Mouse (Mus musculus): Measurements from ENCODE around the gene Hist2h2ac. TPM values are rescaled to one million over a fixed set of nuclear protein-coding genes. Genes with fewer than 3 reads are reported as not detected.
"Not testable (repeated sequence)": the region's sequence is repeated elsewhere in the genome, so short reads cannot be mapped to it uniquely, and the experiment has no call there.

The Hist2h2ac gene
- polyA plus RNA-seq, 1 experiment from 2014 or later = 11.6 TPM

DNA sequence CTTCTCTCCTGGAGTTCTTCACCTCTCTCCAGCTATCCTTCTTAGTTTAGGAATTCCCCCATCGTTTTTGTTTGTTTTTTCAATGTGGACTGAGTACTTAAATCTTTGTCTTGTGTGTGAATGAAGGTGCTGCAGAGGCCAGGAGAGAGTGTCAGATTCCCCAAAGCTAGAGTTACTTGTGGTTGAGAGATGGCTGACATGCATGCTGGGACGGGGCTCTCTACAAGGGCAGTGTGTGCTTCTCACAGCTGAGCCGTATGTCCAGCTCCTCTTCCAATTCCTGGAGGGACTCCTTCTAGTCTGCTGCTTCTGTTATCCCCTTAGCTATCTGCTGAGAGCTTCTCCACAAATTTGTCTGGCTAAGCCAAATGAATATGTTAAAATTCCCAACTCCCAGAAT lies 15.2 kb upstream of the Hist2h2ac start:
- Histone ChIP-seq H3K4me1 (peaks cover 18% of the 10 kb centered on the region), H3K4me3 (no peak overlapping the region), H3K9ac (replicated peaks) (no peak overlapping the region), H3K9me3 (no peaks in the 10 kb centered on the region), H3K36me3 (no peaks in the 10 kb centered on the region), H3K27ac (replicated peaks) (no peak overlapping the region), H3K27me3 (no peaks in the 10 kb centered on the region), H3K4me2 (replicated peaks) (no peak overlapping the region)
- 65% methylated on average over 3 of the region's 3 CpGs for WGBS
- ATAC-seq (ENCODE audit: low FRiP score, low read depth) = no peak

DNA sequence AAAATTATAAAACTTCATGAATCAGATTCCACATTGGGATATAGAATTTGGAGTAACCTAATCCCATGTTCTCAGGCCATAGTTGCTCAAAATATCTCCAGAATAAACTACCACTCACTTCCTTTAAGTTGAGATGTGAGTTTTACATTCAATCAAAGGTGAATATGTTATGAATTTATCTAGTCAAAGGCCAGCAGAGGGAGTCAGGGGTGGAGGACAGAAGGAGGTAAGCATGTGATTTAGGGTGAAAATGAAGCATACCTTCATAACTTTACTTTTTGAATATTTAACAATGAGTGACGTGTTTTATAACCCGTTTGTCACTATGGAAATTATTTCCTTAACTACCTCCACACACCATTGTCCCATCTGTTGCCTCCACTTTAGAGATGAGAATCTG lies 14.2 kb upstream of the Hist2h2ac start:
- no peak for ATAC-seq (ENCODE audit: low FRiP score, low read depth)
- no peak overlapping the region for H3K9ac ChIP-seq (replicated peaks)
- H3K27me3 ChIP-seq = no peaks in the 10 kb centered on the region
- WGBS = 98% methylated on average over 2 of the region's 2 CpGs
- H3K27ac ChIP-seq (replicated peaks) = no peak overlapping the region
- no peaks in the 10 kb centered on the region for H3K9me3 ChIP-seq
- no peak overlapping the region for H3K4me2 ChIP-seq (replicated peaks)
- H3K4me1 ChIP-seq = peaks cover 16% of the 10 kb centered on the region; the same call in 1 of the 2 replicates
- no peaks in the 10 kb centered on the region for H3K36me3 ChIP-seq
- no peak overlapping the region for H3K4me3 ChIP-seq

DNA sequence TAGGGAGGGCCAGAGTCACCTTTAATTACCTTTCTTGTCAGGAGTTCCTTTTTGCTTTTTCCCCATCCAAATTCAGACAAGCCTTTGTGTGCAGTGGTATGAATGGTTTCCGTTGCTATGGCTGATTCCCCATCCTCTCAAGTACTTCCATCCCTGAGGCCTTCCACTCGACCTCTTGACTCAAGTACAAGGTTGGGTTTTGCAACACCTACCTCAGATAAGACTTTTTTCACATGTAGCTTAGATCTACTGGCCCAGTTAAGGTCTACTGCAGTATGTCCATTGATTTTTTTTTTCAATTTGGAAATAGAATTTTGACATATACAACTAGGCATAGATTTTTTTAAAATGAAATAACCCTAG lies 11.1 kb upstream of the Hist2h2ac start:
- Histone ChIP-seq H3K27ac (replicated peaks) (no peak overlapping the region), H3K4me2 (replicated peaks) (no peak overlapping the region), H3K4me3 (no peak overlapping the region), H3K9ac (replicated peaks) (no peak overlapping the region), H3K27me3 (no peaks in the 10 kb centered on the region), H3K36me3 (no peaks in the 10 kb centered on the region), H3K4me1 (0 out of 2 replicates have a peak, but pooled peaks cover under 1% of the 10 kb centered on the region), H3K9me3 (no peaks in the 10 kb centered on the region)
- no peak for ATAC-seq (ENCODE audit: low FRiP score, low read depth)
- 63% methylated on average over 2 of the region's 2 CpGs for WGBS

DNA sequence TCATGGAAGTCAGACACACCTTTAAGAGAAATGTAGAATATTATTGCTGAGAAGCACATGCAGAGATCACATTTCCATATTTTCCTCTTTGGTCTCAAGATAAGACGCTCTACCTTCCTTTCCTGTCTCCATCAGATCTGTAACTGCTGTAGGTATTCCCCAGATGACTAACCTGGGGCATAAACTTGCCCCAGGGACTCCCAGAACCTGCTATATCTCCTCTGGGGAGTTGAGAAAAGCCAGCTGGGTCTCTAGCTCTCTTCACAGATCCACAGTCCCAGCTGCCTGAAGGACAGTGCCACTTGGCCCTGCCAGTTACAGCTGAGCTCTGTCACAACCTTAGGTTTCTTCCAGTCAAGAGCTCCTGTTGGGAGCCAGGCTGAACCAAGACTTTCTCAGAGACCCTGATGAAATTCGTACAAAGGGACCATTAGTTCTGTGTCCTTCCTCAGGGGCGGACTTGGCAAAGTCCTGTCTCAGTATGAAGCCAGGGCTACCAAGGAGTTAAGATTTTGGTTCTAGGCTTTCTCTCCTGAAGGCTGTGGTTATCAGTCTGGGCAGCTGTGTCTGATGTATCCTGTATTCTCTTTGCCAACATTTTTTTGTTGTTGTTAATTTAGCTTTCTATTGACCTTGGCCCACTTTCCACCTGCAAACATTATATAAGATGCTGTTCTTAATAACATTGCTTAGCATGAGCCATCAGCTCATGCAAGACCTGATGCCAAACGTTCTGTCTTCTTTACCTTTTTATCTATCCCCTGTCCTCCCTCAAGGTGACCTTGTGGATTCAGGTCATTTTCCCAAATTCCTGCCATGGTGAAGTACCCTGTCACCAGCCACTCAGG lies 10.5 kb upstream of the Hist2h2ac start:
- Histone ChIP-seq H3K27ac (replicated peaks) (no peak overlapping the region), H3K4me2 (replicated peaks) (no peak overlapping the region), H3K9me3 (no peaks in the 10 kb centered on the region), H3K9ac (replicated peaks) (no peak overlapping the region), H3K27me3 (no peaks in the 10 kb centered on the region), H3K36me3 (no peaks in the 10 kb centered on the region), H3K4me3 (no peak overlapping the region), H3K4me1 (0 out of 2 replicates have a peak, but pooled peaks cover 3% of the 10 kb centered on the region)
- no peak for ATAC-seq (ENCODE audit: low FRiP score, low read depth)
- WGBS = 74% methylated on average over 4 of the region's 4 CpGs

DNA sequence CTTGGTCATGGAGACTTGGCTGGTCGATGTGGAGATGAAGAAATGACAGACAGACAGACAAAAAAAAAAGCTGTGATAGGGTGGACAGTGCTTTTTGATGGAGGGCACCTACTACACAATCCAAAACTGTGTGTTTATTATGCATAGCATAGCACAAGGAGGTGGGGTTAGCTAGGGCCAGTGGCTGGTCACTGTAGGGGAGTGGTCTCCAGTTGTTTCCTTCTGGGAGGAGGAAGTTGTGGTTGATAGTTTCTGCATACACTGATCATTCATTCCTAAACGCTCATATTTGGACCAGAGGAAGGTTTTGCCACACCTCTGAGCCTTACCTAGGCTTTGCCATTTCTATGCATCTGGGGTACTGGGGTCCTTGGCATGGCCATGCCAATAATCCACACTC lies 9.7 kb upstream of the Hist2h2ac start:
- Histone ChIP-seq H3K4me2 (replicated peaks) (no peak overlapping the region), H3K9me3 (no peaks in the 10 kb centered on the region), H3K27me3 (no peaks in the 10 kb centered on the region), H3K36me3 (no peaks in the 10 kb centered on the region), H3K27ac (replicated peaks) (no peak overlapping the region), H3K4me3 (no peak overlapping the region), H3K4me1 (peaks cover 9% of the 10 kb centered on the region; the same call in 1 of the 2 replicates), H3K9ac (replicated peaks) (no peak overlapping the region)
- 71% methylated on average over 2 of the region's 2 CpGs for WGBS
- no peak for ATAC-seq (ENCODE audit: low FRiP score, low read depth)

DNA sequence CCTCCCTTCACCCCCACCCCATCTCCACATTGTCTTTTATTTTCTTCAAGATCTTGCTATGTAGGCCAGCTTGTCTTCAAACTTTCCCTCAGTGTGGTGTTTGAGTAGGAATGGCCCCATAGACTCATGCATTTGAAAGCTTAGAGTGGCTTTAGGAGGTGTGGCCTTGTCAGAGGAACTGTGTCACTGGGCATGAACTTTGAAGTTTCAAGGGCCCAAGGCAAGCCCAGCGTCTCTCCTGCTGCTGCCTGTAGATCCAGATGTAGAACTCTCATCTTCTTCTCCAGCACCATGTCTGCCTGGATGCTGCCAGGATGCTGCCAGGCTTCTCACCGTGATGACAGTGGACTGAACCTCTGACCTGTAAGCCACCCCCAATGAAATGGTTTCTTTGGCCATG lies 8.1 kb upstream of the Hist2h2ac start:
- H3K27me3 ChIP-seq = no peaks in the 10 kb centered on the region
- H3K27ac ChIP-seq (replicated peaks) = no peak overlapping the region
- no peaks in the 10 kb centered on the region for H3K9me3 ChIP-seq
- no peak overlapping the region for H3K9ac ChIP-seq (replicated peaks)
- no peak for ATAC-seq (ENCODE audit: low FRiP score, low read depth)
- H3K4me2 ChIP-seq (replicated peaks) = no peak overlapping the region
- no peak overlapping the region for H3K4me3 ChIP-seq
- peaks cover 19% of the 10 kb centered on the region; the same call in 1 of the 2 replicates for H3K4me1 ChIP-seq
- WGBS = 66% methylated on average over 2 of the region's 2 CpGs
- H3K36me3 ChIP-seq = no peaks in the 10 kb centered on the region

DNA sequence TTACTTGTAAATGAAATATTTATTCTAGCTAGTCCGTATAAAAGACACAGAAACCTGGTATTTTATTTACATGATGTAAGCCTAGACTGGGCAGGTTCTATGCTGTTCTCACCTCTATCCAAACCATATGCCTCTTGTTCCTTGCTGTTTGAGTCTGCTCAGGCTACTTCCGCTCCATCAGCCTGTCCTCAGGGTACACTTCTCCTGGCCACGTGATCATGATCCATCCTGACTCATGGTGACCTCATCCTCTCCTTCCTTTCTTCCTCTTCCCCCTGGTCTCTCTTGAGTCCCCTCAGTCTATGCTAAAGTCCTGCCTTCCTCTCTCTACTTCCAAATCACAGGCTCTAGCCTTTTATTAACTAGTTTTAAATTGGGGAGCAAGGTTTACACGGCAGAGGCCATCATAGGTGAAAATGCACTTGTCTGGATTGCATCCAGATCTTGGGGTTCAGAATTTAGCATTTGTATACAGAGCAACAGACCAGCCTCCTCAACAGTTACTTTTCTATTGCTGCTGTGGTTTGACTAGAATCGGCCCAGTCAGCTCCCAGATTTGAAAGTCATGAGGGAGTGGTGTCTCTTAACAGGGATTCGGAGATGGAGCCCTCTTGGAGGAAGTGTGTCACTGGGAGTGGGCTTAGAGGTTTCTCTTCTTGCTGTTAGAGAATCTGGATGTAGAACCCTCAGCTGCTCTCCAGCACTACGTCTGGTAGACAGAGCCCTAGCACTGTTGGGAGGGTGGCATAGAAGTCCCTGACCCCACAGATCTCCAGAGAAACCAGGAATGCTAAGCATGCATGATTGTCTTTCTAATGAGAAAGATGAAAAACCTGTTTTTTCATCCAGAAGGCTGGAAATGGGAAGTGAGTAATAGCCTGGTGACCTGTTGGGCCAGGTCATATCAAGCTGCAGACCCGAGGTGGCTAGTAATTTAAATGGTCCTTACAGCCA lies 6.3 kb upstream of the Hist2h2ac start:
- no peaks in the 10 kb centered on the region for H3K27me3 ChIP-seq
- H3K36me3 ChIP-seq = no peaks in the 10 kb centered on the region
- ATAC-seq (ENCODE audit: low FRiP score, low read depth) = no peak
- WGBS = 68% methylated on average over 8 of the region's 8 CpGs
- H3K4me2 ChIP-seq (replicated peaks) = no peak overlapping the region
- H3K4me1 ChIP-seq = peaks cover 30% of the 10 kb centered on the region
- H3K9me3 ChIP-seq = no peaks in the 10 kb centered on the region
- H3K27ac ChIP-seq (replicated peaks) = no peak overlapping the region
- H3K9ac ChIP-seq (replicated peaks) = no peak overlapping the region
- no peak overlapping the region for H3K4me3 ChIP-seq

DNA sequence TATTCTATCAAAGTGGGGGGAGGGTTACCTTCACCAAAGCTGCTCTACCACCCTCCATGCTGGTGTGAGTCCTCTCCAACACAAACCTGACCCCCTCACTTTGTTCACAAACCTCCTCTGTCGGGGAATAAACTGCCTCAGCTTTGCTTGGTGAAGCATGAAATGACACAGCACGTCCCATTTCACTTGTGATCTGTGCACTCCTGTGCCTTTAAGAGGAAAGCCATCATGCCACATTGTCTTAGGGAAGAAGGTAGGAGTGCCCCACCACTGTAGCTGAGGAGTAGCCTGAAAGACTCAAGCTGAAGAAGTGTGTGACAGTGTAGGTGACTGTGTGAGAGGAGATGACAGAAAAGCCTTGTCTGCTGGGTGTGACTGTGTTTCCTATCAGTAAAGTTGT lies 4.7 kb upstream of the Hist2h2ac start:
- WGBS = 15% methylated on average over 2 of the region's 2 CpGs

DNA sequence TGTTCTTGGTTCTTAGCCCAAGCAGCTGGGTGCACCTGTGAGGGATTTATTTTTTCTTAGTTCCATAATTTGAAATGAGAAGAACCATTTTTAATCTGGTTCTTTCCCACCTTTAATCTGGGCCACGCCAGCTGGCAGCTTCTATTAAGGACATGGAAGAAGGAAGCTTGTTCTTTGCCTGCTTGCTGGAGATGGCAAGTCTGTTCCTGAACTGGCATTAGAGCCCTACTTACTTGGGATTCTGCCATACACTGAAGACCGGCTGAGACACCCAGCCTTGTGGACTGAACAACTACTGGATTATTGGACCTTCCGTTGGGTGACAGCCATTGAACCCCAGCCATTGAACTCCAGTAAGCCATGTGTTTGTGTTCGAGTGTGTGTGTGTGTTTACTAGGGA lies 2.1 kb upstream of the Hist2h2ac start:
- Histone ChIP-seq H3K4me3 (no peak overlapping the region), H3K9ac (replicated peaks) (peak overlapping the region; percentile 84; the same call in 1 of the 2 replicates), H3K27ac (replicated peaks) (no peak overlapping the region), H3K27me3 (no peaks in the 10 kb centered on the region), H3K9me3 (no peaks in the 10 kb centered on the region), H3K4me1 (peaks cover 46% of the 10 kb centered on the region), H3K36me3 (no peaks in the 10 kb centered on the region), H3K4me2 (replicated peaks) (peak overlapping the region; percentile 79)
- ATAC-seq (ENCODE audit: low FRiP score, low read depth) = no peak
- 89% methylated on average over 4 of the region's 4 CpGs for WGBS

More for the DNA sequence above, 4.7 kb upstream of the Hist2h2ac start:
- no peaks in the 10 kb centered on the region for H3K36me3 ChIP-seq
- no peak overlapping the region for H3K4me2 ChIP-seq (replicated peaks)
- no peaks in the 10 kb centered on the region for H3K9me3 ChIP-seq
- no peak for ATAC-seq (ENCODE audit: low FRiP score, low read depth)
- no peak overlapping the region for H3K27ac ChIP-seq (replicated peaks)
- no peaks in the 10 kb centered on the region for H3K27me3 ChIP-seq
- no peak overlapping the region for H3K9ac ChIP-seq (replicated peaks)
- peaks cover 41% of the 10 kb centered on the region for H3K4me1 ChIP-seq
- no peak overlapping the region for H3K4me3 ChIP-seq

DNA sequence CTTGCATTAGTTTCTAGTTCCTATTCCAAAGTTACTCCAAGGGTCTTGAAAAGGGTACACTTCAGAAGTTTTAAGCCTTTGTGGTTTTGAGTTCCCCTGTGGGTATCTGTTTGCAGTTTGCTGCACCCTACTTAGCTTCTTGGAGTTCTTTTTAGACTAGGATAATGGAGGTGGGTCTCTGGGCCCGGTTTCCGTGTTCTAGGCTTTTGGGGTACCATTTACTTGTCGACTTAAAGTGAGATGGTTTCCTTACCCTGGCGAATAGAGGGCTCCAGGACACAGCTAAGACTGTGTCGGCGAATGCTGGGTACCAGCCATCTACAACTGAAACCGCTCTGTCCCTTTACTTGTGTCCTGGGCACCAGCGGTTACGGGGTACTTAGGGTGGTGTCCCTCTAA lies 959 bp upstream of the Hist2h2ac start:
- peak overlapping the region; percentile 84 for H3K9ac ChIP-seq (replicated peaks)
- WGBS = 15% methylated on average over 9 of the region's 9 CpGs
- H3K4me2 ChIP-seq (replicated peaks) = peak overlapping the region; percentile 79
- no peak for ATAC-seq (ENCODE audit: low FRiP score, low read depth)
- peak overlapping the region; percentile 98 for H3K27ac ChIP-seq (replicated peaks)
- H3K4me1 ChIP-seq = peaks cover 46% of the 10 kb centered on the region
- H3K36me3 ChIP-seq = no peaks in the 10 kb centered on the region
- H3K4me3 ChIP-seq = peak overlapping the region; percentile 61
- no peaks in the 10 kb centered on the region for H3K9me3 ChIP-seq
- no peaks in the 10 kb centered on the region for H3K27me3 ChIP-seq

DNA sequence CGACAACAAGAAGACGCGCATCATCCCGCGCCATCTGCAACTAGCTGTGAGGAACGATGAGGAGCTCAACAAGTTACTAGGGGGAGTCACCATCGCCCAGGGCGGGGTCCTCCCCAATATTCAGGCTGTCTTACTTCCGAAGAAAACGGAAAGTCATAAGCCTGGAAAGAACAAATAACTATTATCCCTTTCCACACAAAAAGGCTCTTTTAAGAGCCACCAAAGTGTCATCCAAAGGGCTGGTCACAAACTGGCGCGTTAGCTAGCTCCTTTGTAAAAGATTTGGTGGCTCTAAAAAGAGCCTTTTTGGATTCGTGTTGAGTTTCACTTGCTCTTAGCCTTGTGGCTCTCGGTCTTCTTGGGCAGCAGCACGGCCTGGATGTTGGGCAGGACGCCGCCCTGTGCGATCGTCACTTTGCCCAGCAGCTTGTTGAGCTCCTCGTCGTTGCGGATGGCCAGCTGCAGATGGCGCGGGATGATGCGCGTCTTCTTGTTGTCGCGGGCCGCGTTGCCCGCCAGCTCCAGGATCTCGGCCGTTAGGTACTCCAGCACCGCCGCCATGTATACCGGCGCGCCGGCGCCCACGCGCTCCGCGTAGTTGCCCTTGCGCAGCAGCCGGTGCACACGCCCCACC lies 432 bp downstream of the Hist2h2ac start:
- Histone ChIP-seq H3K9ac (replicated peaks) (peak overlapping the region; percentile 84), H3K4me3 (peak overlapping the region; percentile 61), H3K27ac (replicated peaks) (peak overlapping the region; percentile 98), H3K4me2 (replicated peaks) (peak overlapping the region; percentile 79), H3K4me1 (peaks cover 36% of the 10 kb centered on the region)
- H3K9me3 ChIP-seq, H3K36me3 ChIP-seq, H3K27me3 ChIP-seq: not testable (repeated sequence)
- peak; percentile 20; the same call in 1 of the 2 replicates for ATAC-seq (ENCODE audit: low FRiP score, low read depth)
- under 1% methylated on average over 35 of the region's 47 CpGs for WGBS
